ENCODE assay signal across 18 mouse cellular contexts in genomic region chr11:75956651-75957050, GRCm38 (mm10). TPM values are rescaled to one million over a fixed set of nuclear protein-coding genes. Genes with fewer than 3 reads are reported as not detected.
"Had no signal": no experiment of that assay in that cellular context is flagged by ENCODE, and none has a peak within 500 bp of the region (broad histone marks: within the 10 kb centered on the region; RNA-seq: fewer than 3 reads in every experiment).

No protein-coding gene starts in this region.

- H3K27ac ChIP-seq: kidney, postnatal 0 days; limb, embryonic 13.5 days; liver, embryonic 15.5 days; midbrain, embryonic 12.5 days had no signal

- H3K9ac ChIP-seq: limb, embryonic 13.5 days; liver, embryonic 15.5 days; midbrain, embryonic 12.5 days had no signal

- H3K36me3 ChIP-seq: limb, embryonic 13.5 days; liver, embryonic 15.5 days; midbrain, embryonic 12.5 days had no signal

- ATAC-seq: lung, postnatal 0 days; midbrain, embryonic 16.5 days had no signal

- H3K4me3 ChIP-seq: limb, embryonic 13.5 days; liver, embryonic 15.5 days; midbrain, embryonic 12.5 days had no signal

- H3K4me1 ChIP-seq: liver, embryonic 15.5 days; midbrain, embryonic 12.5 days had no signal

- H3K9me3 ChIP-seq: limb, embryonic 13.5 days; liver, embryonic 15.5 days; midbrain, embryonic 12.5 days had no signal

- H3K4me2 ChIP-seq: limb, embryonic 13.5 days; liver, embryonic 15.5 days; midbrain, embryonic 12.5 days had no signal

- H3K27me3 ChIP-seq: limb, embryonic 13.5 days had no signal

- DNase-seq: kidney, adult 9 months; kidney, postnatal 36 days; left cerebral cortex, postnatal 4 days; lung, adult 2 months; lung, postnatal 36 days; right cerebral cortex, postnatal 25 days; thymus, adult 18-20 months; thymus, postnatal 36 days had no signal

RNA-seq across cellular contexts. Expression of gene 1700016K19Rik, which starts 43.1 kb away (rescaled TPM):
- total RNA-seq: liver, adult 2 months; megakaryocyte progenitor cell, adult 5-6 weeks; neutrophil, adult 5-6 weeks had no signal
- polyA plus RNA-seq: liver, embryonic 15.5 days; neural tube, embryonic 11.5 days had no signal
